Mouse (Mus musculus) monocyte, adult 2 months (primary cell): Measurements from ENCODE around the gene Btbd35f25.
"Not testable (repeated sequence)": the region's sequence is repeated elsewhere in the genome, so short reads cannot be mapped to it uniquely, and the experiment has no call there.

Experiments
- DNase-seq, 2 experiments: peaks; one replicate each; pipeline ENCODE4 v3.0.0; 2022; ENCODE audit warnings: low spot score in 2 of 2, low read depth in 1 of 2

Btbd35f25 gene

GRCm38 (mm10) chrX:31717056-31717455 is at the start of gene Btbd35f25:
Btbd35f25 (minus strand) TSS chrX:31717156.
- not testable (repeated sequence) for DNase-seq

DNA sequence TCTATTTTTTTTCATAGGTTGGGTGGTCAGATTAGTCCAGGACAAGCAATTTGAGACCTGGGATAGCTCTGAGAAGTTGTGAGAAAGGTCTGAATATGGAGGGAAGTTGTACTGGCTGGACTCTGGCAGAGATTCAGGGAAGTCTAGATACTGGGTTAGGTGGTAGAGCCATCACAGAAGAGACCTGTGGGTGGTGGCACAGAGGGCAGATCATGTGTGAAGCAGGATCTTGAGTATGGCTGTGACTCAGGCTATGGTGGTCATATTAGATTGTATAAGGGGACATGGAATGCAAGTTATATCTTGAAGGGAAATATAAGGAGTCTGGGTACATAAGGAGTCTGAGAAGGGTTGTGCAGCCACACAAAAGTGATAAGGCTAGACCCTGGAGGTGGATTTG is 49.3 kb upstream of the Btbd35f25 start:
- no peak for DNase-seq

- DNase-seq, result no peak
These were observed 47.0 kb upstream of the Btbd35f25 start for GRCm38 (mm10) chrX:31764001-31764400.

DNA sequence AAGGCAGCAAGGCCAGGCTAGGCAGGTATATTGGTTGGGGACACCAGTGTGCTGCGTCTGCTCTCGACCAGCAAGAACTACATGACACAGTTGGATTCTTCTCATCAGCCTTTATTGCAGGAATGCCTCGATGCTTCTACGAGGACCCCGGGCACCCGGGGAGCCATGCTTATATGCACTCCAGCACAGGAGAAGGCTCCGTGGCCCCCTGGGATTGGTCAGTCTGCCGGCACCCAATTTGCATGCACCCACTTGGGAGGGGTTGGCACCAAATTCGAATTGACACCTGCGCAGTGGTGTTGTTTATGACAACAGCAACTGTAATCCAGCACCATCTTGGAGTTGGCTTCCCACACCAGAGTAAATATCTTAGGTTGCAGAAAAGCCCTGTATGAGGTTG is 28.1 kb upstream of the Btbd35f25 start:
- DNase-seq, result no peak

DNA sequence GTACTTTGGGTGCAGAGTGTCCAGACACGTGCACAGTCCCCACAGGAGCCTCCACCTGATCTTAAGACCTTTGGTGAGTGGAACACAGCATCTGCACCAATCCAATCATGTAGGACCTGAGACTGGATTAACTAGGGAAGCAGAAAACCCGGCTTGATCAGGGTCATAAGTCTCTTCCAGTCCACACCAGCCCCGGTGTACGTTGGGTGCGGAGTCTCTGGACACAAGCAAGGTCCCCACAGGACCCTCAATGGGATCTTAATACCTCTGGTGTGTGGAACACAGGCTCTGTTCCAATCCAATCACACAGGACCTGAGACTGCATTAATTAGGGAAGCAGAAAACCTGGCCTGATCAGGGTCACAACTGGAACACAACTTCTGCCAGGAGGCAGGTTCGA is 20.0 kb upstream of the Btbd35f25 start:
- no peak for DNase-seq
